Mouse (Mus musculus) embryonic fibroblast, embryonic 13.5 days (primary cell): ENCODE data around the gene RPS10-NUDT3.
A peak's percentile ranks its signal among the peaks of the same experiment; 100 is the strongest.

Experiments
- CTCF ChIP-seq: IDR thresholded peaks from 2 replicates; pipeline ENCODE4 v1.5.1; 2011; ENCODE audit warnings: mild to moderate bottlenecking, control low read depth, low read length, moderate library complexity, borderline replicate concordance; ENCODE audit not compliant: insufficient read depth
- POLR2A ChIP-seq: IDR thresholded peaks from 2 replicates; pipeline ENCODE4 v1.6.1; 2011; ENCODE audit warnings: low read depth, mild to moderate bottlenecking, control low read depth, low read length, moderate library complexity

DNA sequence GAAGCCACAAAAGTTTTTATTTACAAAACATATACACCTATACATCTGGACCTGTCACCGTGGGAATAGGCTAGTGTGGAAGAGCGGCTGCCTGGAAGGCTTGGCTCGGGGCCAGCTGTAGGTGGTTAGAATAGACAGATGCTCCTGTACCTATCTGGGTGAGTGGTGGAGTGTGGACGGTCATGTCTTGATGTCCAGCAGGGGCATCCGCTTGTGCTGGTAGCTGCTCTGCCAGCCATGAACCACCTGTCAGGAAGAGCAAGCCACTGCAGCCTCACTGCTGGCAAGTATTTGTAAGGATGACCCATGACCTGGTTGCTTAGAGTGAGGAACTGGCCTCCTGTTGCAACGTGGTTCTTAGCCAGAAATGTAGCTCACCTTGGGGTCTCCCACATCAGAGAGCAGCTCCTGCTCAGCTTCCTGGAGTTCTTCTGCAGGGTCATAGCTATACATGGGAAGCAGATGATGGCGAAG is 71.2 kb downstream of the RPS10-NUDT3 start:
- TF ChIP-seq POLR2A (0 out of 2 replicates have a peak, but pooled peaks have one; percentile 13), CTCF (no peak)
